Mouse (Mus musculus) frontal cortex, postnatal 10 days (tissue): ENCODE data around the gene Mybph.
"Not testable (repeated sequence)": the region's sequence is repeated elsewhere in the genome, so short reads cannot be mapped to it uniquely, and the experiment has no call there.

ENCODE experiments used
- DNase-seq, 2 experiments: peaks; one replicate each; pipeline ENCODE4 v3.0.0; 2022; ENCODE audit warnings: low spot score in 2 of 2, mixed read lengths in 1 of 2

Gene Mybph

GRCm38 (mm10) chr1:134232778-134233531, 39.7 kb downstream of the Mybph start:
- peak; percentile 66 to 73 for DNase-seq

- no peak for DNase-seq
These were observed 40.6 kb downstream of the Mybph start for GRCm38 (mm10) chr1:134233681-134234454.

GRCm38 (mm10) chr1:134234455-134235390, 41.5 kb downstream of the Mybph start:
- DNase-seq, result peak in 1 of 2 experiments; percentile 64

GRCm38 (mm10) chr1:134235391-134235921, 42.2 kb downstream of the Mybph start, which contains the start of gene Adora1:
Gene Adora1 (minus strand): TSS chr1:134235431.
- DNase-seq, result no peak

- DNase-seq, result no peak
These were observed 42.9 kb downstream of the Mybph start for GRCm38 (mm10) chr1:134236142-134236541.

GRCm38 (mm10) chr1:134237438-134237837, 44.2 kb downstream of the Mybph start:
- no peak for DNase-seq

GRCm38 (mm10) chr1:134240701-134241100, 47.5 kb downstream of the Mybph start:
- DNase-seq, result no peak

GRCm38 (mm10) chr1:134241298-134241697, 48.0 kb downstream of the Mybph start:
- DNase-seq, result no peak

- no peak for DNase-seq
These were observed 49.0 kb downstream of the Mybph start for GRCm38 (mm10) chr1:134242286-134242685.

- no peak for DNase-seq
These were observed 50.3 kb downstream of the Mybph start for GRCm38 (mm10) chr1:134243505-134243904.

- peak; percentile 78 to 87 for DNase-seq
These were observed 51.0 kb downstream of the Mybph start for GRCm38 (mm10) chr1:134243948-134244914.

- no peak for DNase-seq
These were observed 51.9 kb downstream of the Mybph start for GRCm38 (mm10) chr1:134245004-134245717.

GRCm38 (mm10) chr1:134246590-134246989, 53.3 kb downstream of the Mybph start:
- DNase-seq, result no peak

- not testable (repeated sequence) for DNase-seq
These were observed 56.4 kb downstream of the Mybph start for GRCm38 (mm10) chr1:134249681-134250080.
